ENCODE assay signal across 24 mouse cellular contexts in genomic region chr3:89885766-89886165, GRCm38 (mm10). TPM values are rescaled to one million over a fixed set of nuclear protein-coding genes. Genes with fewer than 3 reads are reported as not detected.
DNase-seq lines count a peak whose midpoint lies in the region; ATAC-seq and TF ChIP-seq lines count a peak whose summit lies in the region.
"Had no signal": no experiment of that assay in that cellular context is flagged by ENCODE, and none has a peak within 500 bp of the region (broad histone marks: within the 10 kb centered on the region; RNA-seq: fewer than 3 reads in every experiment).

No protein-coding gene starts in this region.

- 87% methylated on average over 11 of the region's 11 CpGs for WGBS in liver, embryonic 12.5 days (ENCODE audit: insufficient replicate concordance)
- 92% methylated on average over 11 of the region's 11 CpGs for WGBS in liver, embryonic 11.5 days
- WGBS in stomach, postnatal 0 days = 91% methylated on average over 11 of the region's 11 CpGs
- 95% methylated on average over 11 of the region's 11 CpGs for WGBS in hindbrain, embryonic 14.5 days

- TF ChIP-seq CTCF in E14TG2a.4 (conservative IDR thresholded peaks at IDR 0.05; ENCODE audit: low read length) = no peak
- TF ChIP-seq CTCF in stomach, postnatal 0 days (IDR thresholded peaks at IDR 0.05; ENCODE audit: low read depth) = no peak

- no peak for TF ChIP-seq EP300 in stomach, postnatal 0 days (optimal IDR thresholded peaks at IDR 0.05)

- no peak overlapping the region for H3K9ac ChIP-seq in liver, embryonic 12.5 days
- no peak overlapping the region for H3K9ac ChIP-seq in liver, embryonic 11.5 days (ENCODE audit: low read depth, low read length)
- no peak overlapping the region for H3K9ac ChIP-seq in stomach, postnatal 0 days (ENCODE audit: low read length)
- no peak overlapping the region for H3K9ac ChIP-seq in hindbrain, embryonic 14.5 days
- H3K9ac ChIP-seq: embryonic facial prominence, embryonic 12.5 days; forebrain, embryonic 13.5 days; forebrain, embryonic 15.5 days; forebrain, postnatal 0 days had no signal

- no peak overlapping the region for H3K27ac ChIP-seq in liver, embryonic 12.5 days
- H3K27ac ChIP-seq in liver, embryonic 11.5 days (ENCODE audit: low read depth, low read length) = no peak overlapping the region
- H3K27ac ChIP-seq in stomach, postnatal 0 days (replicated peaks) = no peak overlapping the region
- no peak overlapping the region for H3K27ac ChIP-seq in hindbrain, embryonic 14.5 days
- H3K27ac ChIP-seq: embryonic facial prominence, embryonic 10.5 days; embryonic facial prominence, embryonic 12.5 days; forebrain, embryonic 13.5 days; forebrain, embryonic 15.5 days had no signal

- peaks cover 58% of the 10 kb centered on the region for H3K4me1 ChIP-seq in liver, embryonic 12.5 days
- peaks cover 17% of the 10 kb centered on the region for H3K4me1 ChIP-seq in liver, embryonic 11.5 days (replicated peaks; ENCODE audit: control insufficient read depth, insufficient read depth, low read length)
- peaks cover 42% of the 10 kb centered on the region for H3K4me1 ChIP-seq in E14TG2a.4 (replicated peaks; ENCODE audit: low read depth, low read length)
- no peaks in the 10 kb centered on the region; the same call in 1 of the 2 replicates for H3K4me1 ChIP-seq in stomach, postnatal 0 days (replicated peaks; ENCODE audit: control insufficient read depth, insufficient read depth)
- no peaks in the 10 kb centered on the region for H3K4me1 ChIP-seq in hindbrain, embryonic 14.5 days (replicated peaks; ENCODE audit: control insufficient read depth, insufficient read depth, low read length)
- H3K4me1 ChIP-seq: embryonic facial prominence, embryonic 10.5 days; embryonic facial prominence, embryonic 12.5 days; forebrain, embryonic 13.5 days; forebrain, embryonic 15.5 days had no signal

- H3K4me2 ChIP-seq in liver, embryonic 12.5 days = no peak overlapping the region
- H3K4me2 ChIP-seq in liver, embryonic 11.5 days = no peak overlapping the region
- H3K4me2 ChIP-seq in stomach, postnatal 0 days (replicated peaks; ENCODE audit: low read depth) = no peak overlapping the region
- no peak overlapping the region for H3K4me2 ChIP-seq in hindbrain, embryonic 14.5 days (replicated peaks)
- H3K4me2 ChIP-seq: embryonic facial prominence, embryonic 12.5 days; forebrain, embryonic 13.5 days; forebrain, embryonic 15.5 days had no signal

- H3K9me3 ChIP-seq in liver, embryonic 12.5 days (replicated peaks) = no peaks in the 10 kb centered on the region
- no peaks in the 10 kb centered on the region for H3K9me3 ChIP-seq in liver, embryonic 11.5 days (ENCODE audit: control insufficient read depth, low read length)
- H3K9me3 ChIP-seq in E14TG2a.4 (ENCODE audit: low read length) = no peaks in the 10 kb centered on the region
- H3K9me3 ChIP-seq in stomach, postnatal 0 days (ENCODE audit: control insufficient read depth, low read length) = no peaks in the 10 kb centered on the region
- no peaks in the 10 kb centered on the region for H3K9me3 ChIP-seq in hindbrain, embryonic 14.5 days (ENCODE audit: control insufficient read depth, low read length)
- H3K9me3 ChIP-seq: embryonic facial prominence, embryonic 10.5 days; embryonic facial prominence, embryonic 12.5 days; forebrain, embryonic 13.5 days; forebrain, embryonic 15.5 days; G1E had no signal

- ATAC-seq in liver, embryonic 12.5 days = 0 out of 2 replicates have a peak, but pooled peaks have one; percentile 19
- no peak for ATAC-seq in liver, embryonic 11.5 days (replicated peaks; ENCODE audit: low FRiP score)
- ATAC-seq in stomach, postnatal 0 days (ENCODE audit: low FRiP score, low TSS enrichment) = 0 out of 2 replicates have a peak, but pooled peaks have one; percentile 13
- no peak for ATAC-seq in hindbrain, embryonic 14.5 days (ENCODE audit: low FRiP score)
- ATAC-seq: activated CD4-positive, CD25-positive, alpha-beta regulatory T cell, adult 4 months; forebrain, embryonic 13.5 days; forebrain, embryonic 15.5 days; forebrain, postnatal 0 days; Patski had no signal

- peaks cover 5% of the 10 kb centered on the region; the same call in 1 of the 2 replicates for H3K27me3 ChIP-seq in liver, embryonic 12.5 days (replicated peaks)
- H3K27me3 ChIP-seq in liver, embryonic 11.5 days (replicated peaks; ENCODE audit: control insufficient read depth, insufficient read depth, low read length) = no peaks in the 10 kb centered on the region
- peaks cover 5% of the 10 kb centered on the region; the same call in 1 of the 2 replicates for H3K27me3 ChIP-seq in E14TG2a.4 (ENCODE audit: insufficient read depth, low read length)
- no peaks in the 10 kb centered on the region for H3K27me3 ChIP-seq in stomach, postnatal 0 days (ENCODE audit: control insufficient read depth, insufficient read depth, low read length)
- no peaks in the 10 kb centered on the region for H3K27me3 ChIP-seq in hindbrain, embryonic 14.5 days (ENCODE audit: control insufficient read depth, insufficient read depth, low read length)
- H3K27me3 ChIP-seq: forebrain, embryonic 13.5 days; forebrain, embryonic 15.5 days; Patski had no signal

- H3K4me3 ChIP-seq in liver, embryonic 12.5 days = no peak overlapping the region
- no peak overlapping the region for H3K4me3 ChIP-seq in liver, embryonic 11.5 days (ENCODE audit: low read depth, low read length)
- peak overlapping the region; percentile 55 for H3K4me3 ChIP-seq in E14TG2a.4 (replicated peaks; ENCODE audit: low read length)
- H3K4me3 ChIP-seq in stomach, postnatal 0 days (ENCODE audit: low read depth, low read length) = no peak overlapping the region
- H3K4me3 ChIP-seq in hindbrain, embryonic 14.5 days (replicated peaks; ENCODE audit: low read length) = no peak overlapping the region
- H3K4me3 ChIP-seq: embryonic facial prominence, embryonic 10.5 days; embryonic facial prominence, embryonic 12.5 days; forebrain, embryonic 13.5 days; forebrain, embryonic 15.5 days had no signal

- DNase-seq in liver, embryonic 11.5 days (ENCODE audit: low spot score) = no peak
- peak; percentile 54 for DNase-seq in R1 (ENCODE audit: low read depth, low spot score)
- no peak for DNase-seq in stomach, postnatal 0 days (ENCODE audit: low spot score)
- DNase-seq in hindbrain, embryonic 14.5 days (ENCODE audit: low spot score) = no peak
- DNase-seq in frontal cortex, postnatal 25 days (ENCODE audit: low spot score in 2 of 2) = no peak
- DNase-seq: adrenal gland, adult 8-10 months; adrenal gland, postnatal 14 days; adrenal gland, postnatal 36 days; cerebellum, adult 11-12 months; cerebellum, adult 2 months; cerebellum, adult 9-10 months; cerebellum, postnatal 10 days; cerebellum, postnatal 25 days; forebrain, postnatal 0 days had no signal

- no peaks in the 10 kb centered on the region for H3K36me3 ChIP-seq in liver, embryonic 12.5 days
- H3K36me3 ChIP-seq in liver, embryonic 11.5 days (ENCODE audit: control insufficient read depth, insufficient read depth, low read length) = no peaks in the 10 kb centered on the region
- no peaks in the 10 kb centered on the region for H3K36me3 ChIP-seq in E14TG2a.4 (ENCODE audit: insufficient read depth, low read length)
- H3K36me3 ChIP-seq in stomach, postnatal 0 days (ENCODE audit: control insufficient read depth, insufficient read depth, low read length) = no peaks in the 10 kb centered on the region
- H3K36me3 ChIP-seq in hindbrain, embryonic 14.5 days (replicated peaks; ENCODE audit: control insufficient read depth, insufficient read depth) = no peaks in the 10 kb centered on the region
- H3K36me3 ChIP-seq: embryonic facial prominence, embryonic 10.5 days; embryonic facial prominence, embryonic 12.5 days; forebrain, embryonic 15.5 days; G1E had no signal

RNA-seq across cellular contexts. Expression of gene Il6ra, which starts 27.2 kb away (rescaled TPM):
- polyA plus RNA-seq in liver, embryonic 12.5 days (2016; fragmentation: Nextera tagmentation; extraction: Ambion mirVana) = 1.9 and 2.1 TPM in 2 replicates
- polyA plus RNA-seq in liver, embryonic 11.5 days (2014; fragmentation: Nextera tagmentation; extraction: Ambion mirVana) = 0.71 and 1.0 TPM in 2 replicates
- 4.3 and 4.5 TPM in 2 replicates for polyA plus RNA-seq in stomach, postnatal 0 days (2015; fragmentation: Nextera tagmentation; extraction: Ambion mirVana)
- polyA plus RNA-seq in hindbrain, embryonic 14.5 days (2014; fragmentation: Nextera tagmentation; extraction: Ambion mirVana) = 0.83 and 1.0 TPM in 2 replicates
- polyA plus RNA-seq: G1E had no signal

RNA-seq across cellular contexts. Expression of gene She, which starts 54.6 kb away (rescaled TPM):
- polyA plus RNA-seq in liver, embryonic 12.5 days (2016; fragmentation: Nextera tagmentation; extraction: Ambion mirVana) = 2.9 and 3.1 TPM in 2 replicates
- 3.2 and 3.9 TPM in 2 replicates for polyA plus RNA-seq in liver, embryonic 11.5 days (2014; fragmentation: Nextera tagmentation; extraction: Ambion mirVana)
- polyA plus RNA-seq in stomach, postnatal 0 days (2015; fragmentation: Nextera tagmentation; extraction: Ambion mirVana) = 1.4 and 1.5 TPM in 2 replicates
- polyA plus RNA-seq in hindbrain, embryonic 14.5 days (2014; fragmentation: Nextera tagmentation; extraction: Ambion mirVana) = 2.3 and 2.8 TPM in 2 replicates
- polyA plus RNA-seq: C2C12, G1E had no signal

Comparison
In these comparisons a context has a peak if more than half of its experiments do, and no peak if none do; other contexts are left out.
1. ATAC-seq: peak in liver, embryonic 12.5 days (single experiment) and stomach, postnatal 0 days (single experiment); none in liver, embryonic 11.5 days (single experiment) and hindbrain, embryonic 14.5 days (single experiment).